Mouse (Mus musculus): ENCODE measurements around the gene Eddm3b.
"Not testable (repeated sequence)": the region's sequence is repeated elsewhere in the genome, so short reads cannot be mapped to it uniquely, and the experiment has no call there.

Gene Eddm3b

GRCm38 (mm10) chr14:51143287-51143686, 29.1 kb downstream of the Eddm3b start:
- no peak for DNase-seq (ENCODE audit: low spot score)

- DNase-seq (ENCODE audit: low spot score), result no peak
These were observed 29.7 kb downstream of the Eddm3b start for GRCm38 (mm10) chr14:51143937-51144336.

- DNase-seq (ENCODE audit: low spot score), result no peak
These were observed 30.2 kb downstream of the Eddm3b start for GRCm38 (mm10) chr14:51144451-51144850.

- no peak for DNase-seq (ENCODE audit: low spot score)
These were observed 31.3 kb downstream of the Eddm3b start for GRCm38 (mm10) chr14:51145521-51145920.

GRCm38 (mm10) chr14:51146685-51147084, 32.5 kb downstream of the Eddm3b start, which contains the start of gene Rnase1:
Rnase1 (minus strand) TSS chr14:51146785.
- DNase-seq (ENCODE audit: low spot score), result no peak

- no peak for DNase-seq (ENCODE audit: low spot score)
These were observed 33.8 kb downstream of the Eddm3b start for GRCm38 (mm10) chr14:51148006-51148405.

GRCm38 (mm10) chr14:51149164-51149563, 34.9 kb downstream of the Eddm3b start:
- no peak for DNase-seq (ENCODE audit: low spot score)

GRCm38 (mm10) chr14:51150206-51150831, 36.1 kb downstream of the Eddm3b start:
- no peak for DNase-seq (ENCODE audit: low spot score)

- no peak for DNase-seq (ENCODE audit: low spot score)
These were observed 38.1 kb downstream of the Eddm3b start for GRCm38 (mm10) chr14:51152249-51152870.

GRCm38 (mm10) chr14:51156056-51156735, 42.0 kb downstream of the Eddm3b start:
- DNase-seq (ENCODE audit: low spot score), result no peak

- no peak for DNase-seq (ENCODE audit: low spot score)
These were observed 42.5 kb downstream of the Eddm3b start for GRCm38 (mm10) chr14:51156736-51157068.

- DNase-seq (ENCODE audit: low spot score), result no peak
These were observed 42.8 kb downstream of the Eddm3b start for GRCm38 (mm10) chr14:51157072-51157471.

- DNase-seq (ENCODE audit: low spot score), result not testable (repeated sequence)
These were observed 47.8 kb downstream of the Eddm3b start, which contains the start of gene Rnase2b for GRCm38 (mm10) chr14:51161976-51162375. Rnase2b (plus strand) TSS chr14:51162260.

- DNase-seq (ENCODE audit: low spot score), result not testable (repeated sequence)
These were observed 49.1 kb downstream of the Eddm3b start for GRCm38 (mm10) chr14:51163323-51163722.

GRCm38 (mm10) chr14:51165435-51165834, 51.2 kb downstream of the Eddm3b start:
- DNase-seq (ENCODE audit: low spot score), result no peak

- no peak for DNase-seq (ENCODE audit: low spot score)
These were observed 51.8 kb downstream of the Eddm3b start for GRCm38 (mm10) chr14:51166068-51166467.
